Mouse (Mus musculus) T-cell, adult 2 months (primary cell): ENCODE data around the gene Tbc1d9b.

Experiments used
- DNase-seq: peaks from one replicate; pipeline ENCODE4 v3.0.0; 2022; ENCODE audit warnings: low spot score

The Tbc1d9b gene

DNA sequence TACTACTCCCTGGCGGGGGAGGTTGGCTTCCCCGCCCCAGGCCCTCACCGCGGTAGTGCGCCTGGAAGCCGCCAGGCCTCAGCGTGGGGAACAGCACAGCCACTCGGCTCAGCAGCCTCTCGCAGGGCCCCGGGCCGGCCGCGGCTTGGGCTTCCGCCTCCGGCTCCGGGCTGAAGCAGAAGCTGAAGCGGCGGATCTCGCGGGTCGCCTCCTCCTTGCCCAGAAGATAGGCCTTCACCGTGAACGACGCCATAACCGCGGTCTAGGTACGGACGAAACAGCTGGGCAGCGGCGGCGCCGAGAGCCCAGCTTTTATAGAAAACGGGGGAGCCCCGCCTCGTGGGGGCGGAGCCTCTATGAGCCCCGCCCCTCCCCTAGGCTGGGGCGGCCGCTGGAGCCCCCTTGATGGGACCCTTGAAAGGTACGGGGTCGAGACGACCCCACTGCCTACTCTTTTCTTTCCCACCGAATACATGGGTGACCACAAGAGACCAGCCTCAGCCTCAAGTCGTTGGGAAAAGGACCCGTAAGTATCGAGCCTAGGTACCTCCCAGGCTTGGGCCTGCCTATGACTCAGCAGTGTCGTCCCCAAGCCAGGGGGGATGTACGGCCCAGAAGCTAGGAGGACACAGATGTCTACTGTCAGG, 79.4 kb downstream of the Tbc1d9b start, which contains the start of the genes Sqstm1 and Mgat4b:
TSS of gene Sqstm1 (minus strand) at position 323 of the 647 bp plus-strand sequence.
TSS of gene Mgat4b (plus strand) at position 386 of the 647 bp plus-strand sequence.
- DNase-seq: peak; percentile 84

DNA sequence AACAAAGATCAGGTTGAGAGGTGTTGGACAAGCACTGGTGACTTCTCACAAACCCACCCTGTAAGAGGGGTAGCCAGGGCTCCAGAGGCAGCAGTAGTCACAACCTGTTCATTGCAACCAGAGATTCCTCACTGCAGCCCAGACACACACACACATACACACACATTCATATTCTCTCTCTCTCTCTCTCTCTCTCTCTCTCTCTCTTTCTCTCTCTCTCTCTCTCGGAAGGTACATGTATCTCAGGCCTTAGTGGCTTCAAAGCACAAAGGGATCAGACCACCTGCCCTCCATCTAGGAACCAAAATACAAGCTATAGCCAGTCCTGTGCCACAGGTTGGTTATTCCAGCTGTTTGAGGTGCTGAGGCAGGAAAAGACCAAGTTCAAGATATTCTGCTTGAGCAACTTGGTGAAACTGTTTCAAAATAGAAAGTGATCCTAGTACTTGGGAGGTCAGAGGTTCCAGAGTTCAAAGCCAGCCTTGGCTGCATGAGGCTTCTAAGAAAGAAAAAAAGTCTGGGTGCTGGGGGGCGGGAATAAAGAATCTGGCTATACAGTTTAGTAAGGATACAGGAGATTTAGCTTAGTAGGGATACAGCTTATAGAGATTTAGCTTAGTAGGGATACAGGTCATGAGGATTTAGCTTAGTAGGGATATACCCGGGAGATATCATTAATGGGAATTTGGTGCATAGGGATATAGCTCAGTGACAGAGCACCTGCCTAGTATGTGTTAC, 80.3 kb downstream of the Tbc1d9b start:
- DNase-seq: no peak

DNA sequence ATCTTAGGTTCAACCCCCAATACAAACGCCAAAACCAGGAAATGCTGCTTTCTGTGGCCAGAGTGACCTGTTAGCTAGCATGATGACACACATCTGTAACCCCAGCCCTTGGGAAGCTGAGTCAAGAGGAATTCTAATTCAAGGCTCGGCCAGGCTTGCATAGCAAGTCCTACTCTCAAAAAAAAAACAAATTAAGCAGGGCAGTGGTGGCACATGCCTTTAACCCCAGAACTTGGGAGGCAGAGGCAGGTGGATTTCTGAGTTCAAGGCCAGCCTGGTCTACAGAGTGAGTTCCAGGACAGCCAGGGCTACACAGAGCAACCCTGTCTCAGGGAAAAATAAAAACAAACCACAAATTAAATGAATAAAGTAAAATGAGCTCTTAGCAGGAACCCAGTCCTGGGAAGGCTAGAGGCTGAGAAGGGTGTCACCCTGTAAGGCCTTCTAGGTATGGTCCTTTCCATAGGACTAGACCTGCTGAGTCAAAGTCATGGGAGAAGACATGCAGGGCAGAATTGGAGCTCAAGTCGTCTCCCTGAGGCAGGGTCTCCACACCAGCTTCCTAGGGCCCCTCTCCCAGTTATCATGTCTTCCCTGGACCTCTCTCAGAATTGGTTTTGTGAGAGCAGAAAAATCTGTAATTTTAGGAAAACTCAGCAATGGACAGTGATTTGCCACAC, 81.0 kb downstream of the Tbc1d9b start:
- no peak for DNase-seq

- DNase-seq: peak; percentile 28
Measured at GRCm38 (mm10) chr11:50212848-50213758, 81.9 kb downstream of the Tbc1d9b start.

- no peak for DNase-seq
Measured at GRCm38 (mm10) chr11:50214631-50215030, 83.4 kb downstream of the Tbc1d9b start.

- no peak for DNase-seq
Measured at GRCm38 (mm10) chr11:50215633-50216032, 84.4 kb downstream of the Tbc1d9b start.

DNA sequence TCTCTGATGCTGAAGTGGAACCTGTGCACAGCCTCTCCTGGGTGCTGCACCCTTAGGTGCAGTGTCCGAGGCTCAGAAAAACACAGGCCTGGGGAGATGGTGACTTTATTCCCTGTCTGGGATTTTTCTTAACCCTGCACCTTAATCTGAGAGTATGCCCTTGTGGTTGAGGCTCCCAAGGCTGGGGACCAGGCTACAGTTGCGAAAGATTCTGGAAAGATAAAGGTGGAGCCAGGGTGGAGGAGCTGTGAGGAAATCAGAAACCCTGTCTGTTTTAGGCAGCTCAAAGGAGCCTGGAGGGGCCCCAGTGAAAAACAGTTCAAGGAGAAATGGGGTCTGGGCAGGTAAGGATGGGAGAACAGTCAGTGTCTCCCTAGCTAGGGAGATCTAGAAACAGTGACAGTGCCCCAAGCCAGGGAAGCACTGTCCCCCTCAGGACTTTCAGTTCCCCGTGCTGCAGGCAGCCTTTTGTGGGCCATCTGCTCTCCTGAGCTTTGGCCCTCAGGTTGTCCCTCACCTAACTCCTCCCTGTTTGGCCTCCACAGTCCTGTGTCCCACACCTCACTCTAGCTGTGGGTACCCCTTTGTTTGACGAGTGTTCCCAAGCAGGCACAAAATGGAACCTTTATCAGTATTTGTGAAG, 85.6 kb downstream of the Tbc1d9b start:
- no peak for DNase-seq

DNA sequence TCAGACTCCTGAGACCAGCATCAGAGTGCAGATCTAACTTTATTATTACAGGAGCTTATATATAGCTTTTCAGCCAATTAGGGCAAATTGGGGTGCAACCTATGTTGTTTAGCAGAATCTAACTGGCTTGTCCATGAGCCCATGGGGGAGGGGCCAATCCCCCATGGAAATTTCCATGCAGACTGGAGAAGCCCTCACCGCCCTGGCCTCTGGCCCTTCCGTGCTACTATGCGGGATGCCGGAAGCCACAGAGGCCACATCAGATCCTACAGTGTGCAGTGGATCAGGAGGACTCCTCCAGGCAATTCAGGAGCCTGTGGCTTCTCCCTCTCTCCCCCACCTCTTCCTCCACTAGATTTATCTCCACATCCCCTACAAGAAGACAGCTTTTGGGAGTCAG, 86.6 kb downstream of the Tbc1d9b start:
- no peak for DNase-seq

GRCm38 (mm10) chr11:50219833-50220232, 88.6 kb downstream of the Tbc1d9b start:
- no peak for DNase-seq
